Mouse (Mus musculus): ENCODE results near the gene Lrp2. TPM values are rescaled to one million over a fixed set of nuclear protein-coding genes. Genes with fewer than 3 reads are reported as not detected.

Lrp2 gene
- not detected in 2 replicates for polyA plus RNA-seq (2012)

GRCm38 (mm10) chr2:69585886-69586398 is at the start of gene Lrp2:
Lrp2 (minus strand) TSS chr2:69586065.
- no peak for TF ChIP-seq GATA1 (IDR thresholded peaks at IDR 0.05; ENCODE audit: low read length)

- TF ChIP-seq GATA1 (IDR thresholded peaks at IDR 0.05; ENCODE audit: low read length): no peak
Measured at GRCm38 (mm10) chr2:69635064-69635701, 49.3 kb upstream of the Lrp2 start.

GRCm38 (mm10) chr2:69631449-69631848 is 45.6 kb upstream of the Lrp2 start:
- no peak for TF ChIP-seq GATA1 (IDR thresholded peaks at IDR 0.05; ENCODE audit: low read length)

- no peak for TF ChIP-seq GATA1 (IDR thresholded peaks at IDR 0.05; ENCODE audit: low read length)
Measured at GRCm38 (mm10) chr2:69630792-69631191, 44.9 kb upstream of the Lrp2 start.

DNA sequence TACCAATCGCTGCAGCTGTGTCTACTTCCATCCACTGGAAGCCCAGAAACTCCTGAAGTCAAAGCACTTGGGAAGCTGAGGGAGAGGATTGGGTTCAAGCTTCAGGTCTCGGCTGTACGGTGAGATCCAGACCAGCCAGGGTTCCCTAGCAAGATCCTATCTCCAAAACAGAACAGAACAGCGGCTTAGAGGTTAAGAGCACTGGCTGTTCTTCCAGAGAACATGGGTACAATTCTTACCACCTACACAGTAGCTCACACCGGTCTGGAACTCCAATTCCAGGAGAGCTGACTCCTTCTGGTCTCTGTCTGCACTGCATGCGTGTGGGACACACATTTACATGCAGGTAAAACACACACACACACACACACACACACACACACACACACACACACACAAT is 44.0 kb upstream of the Lrp2 start:
- TF ChIP-seq GATA1 (IDR thresholded peaks at IDR 0.05; ENCODE audit: low read length): no peak

DNA sequence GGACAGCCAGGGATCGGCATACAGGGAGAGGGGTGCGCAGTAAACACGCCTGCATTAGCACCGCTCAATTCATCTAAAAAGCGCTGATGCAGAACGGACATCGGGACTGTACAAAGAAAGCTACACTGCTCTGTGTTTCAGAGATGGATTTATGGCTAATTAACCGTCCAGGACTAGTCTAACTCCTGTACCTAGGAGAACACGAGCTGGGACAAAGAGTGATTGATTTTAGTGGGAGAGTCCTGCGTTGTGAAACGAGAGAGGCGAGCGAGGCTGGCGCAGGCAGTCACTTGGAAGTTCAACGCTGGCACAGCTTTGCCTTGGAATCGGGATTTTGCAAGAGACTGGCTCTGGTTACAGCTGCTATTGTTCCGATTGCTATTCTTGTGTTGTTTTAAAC is 43.4 kb upstream of the Lrp2 start:
- no peak for TF ChIP-seq GATA1 (IDR thresholded peaks at IDR 0.05; ENCODE audit: low read length)

GRCm38 (mm10) chr2:69619286-69619685 is 33.4 kb upstream of the Lrp2 start:
- no peak for TF ChIP-seq GATA1 (IDR thresholded peaks at IDR 0.05; ENCODE audit: low read length)

GRCm38 (mm10) chr2:69618336-69618735 is 32.5 kb upstream of the Lrp2 start:
- no peak for TF ChIP-seq GATA1 (IDR thresholded peaks at IDR 0.05; ENCODE audit: low read length)

DNA sequence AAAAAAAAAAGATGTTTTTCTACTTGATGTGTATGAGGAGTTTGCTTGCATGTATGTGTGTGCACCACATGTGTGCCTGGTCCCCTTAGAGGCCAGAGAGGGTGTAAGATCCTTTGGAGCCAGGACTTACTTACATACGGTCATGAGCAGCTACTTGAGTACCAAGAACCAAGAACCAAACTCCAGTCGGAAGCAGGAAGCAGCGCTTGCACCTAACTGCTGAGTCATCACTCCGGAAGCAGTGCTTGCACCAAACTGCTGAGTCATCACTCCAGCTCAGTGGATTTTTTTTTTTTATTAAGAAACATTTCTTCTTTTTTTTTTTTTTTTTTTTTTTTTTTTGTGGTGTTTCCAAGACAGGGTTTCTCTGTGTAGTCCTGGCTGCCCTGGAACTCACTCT is 27.4 kb upstream of the Lrp2 start:
- TF ChIP-seq GATA1 (IDR thresholded peaks at IDR 0.05; ENCODE audit: low read length): no peak

- TF ChIP-seq GATA1 (IDR thresholded peaks at IDR 0.05; ENCODE audit: low read length): no peak
Measured at GRCm38 (mm10) chr2:69612716-69613115, 26.9 kb upstream of the Lrp2 start.

DNA sequence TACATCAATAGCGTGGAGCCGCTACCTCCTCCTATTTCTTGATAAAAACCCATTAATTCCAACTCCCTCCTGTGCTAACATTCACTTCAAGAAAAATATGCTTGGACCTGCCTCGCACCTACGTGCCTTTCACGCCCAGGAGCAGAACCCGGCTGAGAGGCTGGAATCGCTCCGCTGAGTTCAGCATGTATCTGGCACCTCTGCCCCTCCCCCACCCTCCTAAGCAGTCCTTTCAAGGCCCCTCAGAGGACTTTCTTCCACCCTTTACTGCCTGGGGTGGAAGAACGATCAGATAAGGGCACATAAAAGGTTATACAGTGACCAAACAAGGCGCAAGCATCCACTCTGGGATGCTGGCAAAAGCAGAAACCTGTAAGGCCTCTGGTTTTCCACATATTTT is 26.4 kb upstream of the Lrp2 start:
- no peak for TF ChIP-seq GATA1 (IDR thresholded peaks at IDR 0.05; ENCODE audit: low read length)

DNA sequence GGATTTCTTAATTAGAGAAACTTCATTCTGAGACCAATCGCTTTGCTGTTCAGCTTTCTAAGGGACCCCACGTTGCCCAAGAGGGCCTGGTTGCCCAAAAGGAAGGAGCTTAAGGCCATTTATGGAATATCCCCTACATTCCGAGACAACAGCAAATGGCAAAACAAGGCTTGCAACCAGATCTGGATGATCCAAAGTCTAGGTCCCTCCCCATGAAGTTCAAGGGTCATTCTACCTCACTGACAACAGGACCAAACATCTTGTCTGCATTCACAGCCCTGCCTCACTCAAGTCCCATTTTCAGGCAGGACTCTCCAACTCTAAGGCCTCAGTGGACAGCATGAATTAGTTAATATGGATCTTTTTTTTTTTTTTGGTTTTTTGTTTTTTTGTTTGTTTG is 20.8 kb upstream of the Lrp2 start:
- TF ChIP-seq GATA1 (IDR thresholded peaks at IDR 0.05; ENCODE audit: low read length): no peak

- TF ChIP-seq GATA1 (IDR thresholded peaks at IDR 0.05; ENCODE audit: low read length): no peak
Measured at GRCm38 (mm10) chr2:69603726-69604393, 18.0 kb upstream of the Lrp2 start.

GRCm38 (mm10) chr2:69593168-69593567 is 7.3 kb upstream of the Lrp2 start:
- no peak for TF ChIP-seq GATA1 (IDR thresholded peaks at IDR 0.05; ENCODE audit: low read length)

- TF ChIP-seq GATA1 (IDR thresholded peaks at IDR 0.05; ENCODE audit: low read length): no peak
Measured at GRCm38 (mm10) chr2:69592536-69592935, 6.7 kb upstream of the Lrp2 start.

DNA sequence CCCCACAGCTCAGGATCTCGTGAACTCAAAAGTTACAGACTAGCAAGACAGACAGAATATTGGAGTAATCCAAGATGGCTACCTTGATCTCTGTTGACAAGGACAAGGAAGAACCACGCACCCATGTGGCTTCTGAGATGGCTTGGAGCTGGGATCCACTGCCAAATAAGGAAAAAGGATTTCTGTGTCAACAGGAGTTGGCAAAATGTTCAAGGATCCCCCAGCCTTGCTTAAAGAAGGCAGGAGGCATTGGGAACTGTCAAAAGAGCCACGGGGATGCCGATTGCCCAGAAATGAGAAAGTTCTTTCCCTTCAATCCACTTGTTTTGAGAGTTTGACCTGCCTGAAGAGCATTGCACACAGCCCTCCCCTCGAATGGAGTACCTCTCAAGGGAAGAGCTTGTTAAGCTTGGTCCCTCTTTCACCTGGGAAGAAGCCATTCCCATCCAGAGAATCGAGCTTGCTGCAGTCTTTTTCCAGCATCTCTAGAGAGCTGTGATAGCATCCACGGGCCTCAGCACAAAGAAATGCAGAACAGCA is 6.2 kb upstream of the Lrp2 start:
- no peak for TF ChIP-seq GATA1 (IDR thresholded peaks at IDR 0.05; ENCODE audit: low read length)

DNA sequence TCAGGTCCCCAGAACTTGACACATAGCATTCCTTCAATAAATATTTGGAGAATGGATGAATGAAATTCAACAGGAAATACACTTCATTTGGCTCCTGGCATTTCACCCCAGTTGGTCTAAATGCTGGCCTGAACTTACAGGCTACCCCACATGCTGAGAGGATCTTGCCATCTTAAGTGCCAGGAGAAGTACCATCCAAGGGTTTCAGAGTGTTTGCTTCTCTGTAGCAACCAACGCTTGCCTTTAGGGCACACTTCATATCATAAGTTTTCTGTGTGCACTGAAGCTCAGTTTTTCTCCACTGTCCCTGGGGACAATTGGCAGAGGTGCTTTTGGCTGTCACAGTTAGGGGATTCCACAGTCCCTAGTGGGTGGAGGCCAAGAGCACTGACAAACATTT is 4.7 kb upstream of the Lrp2 start:
- no peak for TF ChIP-seq GATA1 (IDR thresholded peaks at IDR 0.05; ENCODE audit: low read length)

Measured in G1E-ER4 (cell line).